Mouse (Mus musculus) G1E (cell line): Measurements from ENCODE around the gene Faf2.

Source experiments
- CTCF ChIP-seq: IDR thresholded peaks from 2 replicates; pipeline ENCODE4 v1.5.1; 2012; ENCODE audit warnings: low read depth, low read length, inconsistent platforms, mixed read lengths
- GATA1 ChIP-seq: IDR thresholded peaks from 2 replicates; pipeline ENCODE4 v1.6.1; 2012; ENCODE audit warnings: borderline replicate concordance, low read length, inconsistent platforms, mixed read lengths
- POLR2AphosphoS5 ChIP-seq: IDR thresholded peaks from 2 replicates; pipeline ENCODE4 v1.6.1; 2012; ENCODE audit warnings: low read depth, low read length, inconsistent platforms; ENCODE audit not compliant: insufficient replicate concordance

DNA sequence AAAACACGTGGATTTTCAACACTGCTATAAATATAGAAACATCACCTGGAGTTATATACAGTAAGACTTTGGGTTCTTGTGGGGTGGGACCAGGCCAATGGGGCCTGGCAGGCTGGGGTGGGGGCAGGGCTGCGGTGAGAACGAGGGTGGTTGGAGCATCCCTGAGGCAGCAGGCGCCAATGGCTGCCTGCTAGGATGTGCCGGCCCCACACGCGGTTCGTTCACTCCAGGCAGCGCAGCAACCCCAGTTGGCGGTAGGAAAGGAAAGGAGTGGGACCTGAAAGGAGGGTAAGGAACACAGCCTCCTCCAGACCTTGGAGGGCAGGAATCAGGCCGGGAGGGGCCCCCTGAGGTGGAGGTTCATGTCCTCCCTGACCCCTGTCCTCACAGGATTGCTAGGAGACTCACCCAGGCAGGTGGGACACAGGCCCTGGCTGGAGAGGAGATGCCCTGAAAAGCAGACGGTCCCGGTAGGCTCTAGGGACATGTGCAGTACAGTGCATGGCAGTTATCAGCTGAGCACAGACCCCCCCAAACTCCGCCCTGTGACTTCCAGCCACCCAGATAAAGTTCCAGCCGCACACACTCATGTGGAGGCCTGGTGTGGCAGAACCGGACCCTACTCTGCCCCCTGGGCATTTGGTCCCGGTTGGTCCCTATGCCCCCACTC, 58.7 kb downstream of the Faf2 start:
- TF ChIP-seq CTCF (no peak), GATA1 (no peak), POLR2AphosphoS5 (no peak)
